Mouse (Mus musculus) left cerebral cortex, postnatal 36 days (tissue): Measurements from ENCODE around the gene Wasf1. TPM values are rescaled to one million over a fixed set of nuclear protein-coding genes. Genes with fewer than 3 reads are reported as not detected.

Experiments
- DNase-seq, 2 experiments: peaks; one replicate each; pipeline ENCODE4 v3.0.0; 2021 to 2022; ENCODE audit warnings: low spot score in 2 of 2, mixed read lengths in 1 of 2
- intact Hi-C: fragments of 180-260 bp; cut with DNase I; formaldehyde crosslinking; loops from one replicate; pipeline ENCODE4 v1.15.1; 2025
- total RNA-seq, 2 experiments: library from RNA; stranded (reverse); gene quantifications; 2 replicates each; pipeline ENCODE4 v1.2.3; 2021

Wasf1 gene
- total RNA-seq, 2 experiments from 2014 or later, result 263 to 267 TPM

DNA sequence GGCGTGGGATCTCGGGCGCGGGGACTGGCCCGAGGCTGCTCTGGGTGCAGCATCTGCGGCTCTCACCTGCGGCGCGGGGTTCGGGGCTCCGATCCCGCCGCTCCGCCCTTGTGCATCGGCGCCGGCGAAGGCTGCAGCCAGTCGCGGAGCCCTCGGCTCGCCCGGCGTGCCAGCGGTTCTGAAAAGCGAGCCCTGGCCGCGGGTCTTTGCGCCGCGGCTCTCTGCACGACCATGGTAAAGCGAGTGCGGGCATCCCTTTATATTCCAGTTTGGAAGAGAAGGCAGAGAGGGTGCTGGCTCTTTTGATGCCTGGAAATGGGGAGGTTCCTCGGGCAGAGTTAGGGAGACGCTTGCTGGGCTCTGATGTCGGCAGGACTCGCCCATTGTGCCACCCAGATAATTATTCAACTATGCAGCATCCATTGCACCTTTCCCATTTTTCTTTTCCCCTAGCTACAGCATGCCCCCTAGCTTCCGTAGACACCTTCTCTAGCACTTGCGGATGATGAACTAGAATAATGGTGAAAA is 1.1 kb downstream of the Wasf1 start:
- intact Hi-C loops, result loop anchor here (1.0 to 5.0 kb wide), 4 partner anchors 42 to 234 kb away; partner anchors contain the start of gene Mettl24
- peak; percentile 47 to 64 for DNase-seq

GRCm38 (mm10) chr10:40885432-40885831 is 2.2 kb downstream of the Wasf1 start:
- intact Hi-C loops, result loop anchor here (2.0 to 5.0 kb wide), 2 partner anchors 82 to 203 kb away; partner anchors contain the start of gene Mettl24
- no peak for DNase-seq

GRCm38 (mm10) chr10:40887316-40887715 is 4.0 kb downstream of the Wasf1 start:
- intact Hi-C loops, result loop anchor here (5.0 kb wide), 1 partner anchor 80 kb away; no protein-coding TSS in a partner anchor

DNA sequence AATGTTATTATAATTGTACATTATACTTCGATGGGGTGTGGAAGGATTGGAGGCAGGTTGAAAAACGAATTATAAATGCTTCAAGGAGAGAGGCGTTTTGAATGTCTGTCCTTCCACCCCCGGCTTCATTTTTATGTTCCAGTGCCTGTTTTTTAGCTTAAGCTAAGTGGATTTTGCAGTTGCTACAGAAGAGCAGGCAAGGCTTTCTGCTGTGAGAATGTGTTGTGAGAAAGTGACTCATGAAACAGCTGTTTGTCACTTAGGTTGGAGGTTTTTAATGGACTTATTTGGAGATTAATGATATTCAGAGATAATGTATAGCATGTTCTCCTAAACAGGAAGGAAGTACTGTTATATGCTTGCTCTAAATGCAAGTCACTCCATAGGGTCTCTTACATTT is 5.9 kb downstream of the Wasf1 start:
- DNase-seq, result no peak
- intact Hi-C loops, result loop anchor here (5.0 kb wide), 1 partner anchor 78 kb away; no protein-coding TSS in a partner anchor

More at GRCm38 (mm10) chr10:40887316-40887715, 4.0 kb downstream of the Wasf1 start:
- no peak for DNase-seq

GRCm38 (mm10) chr10:40895765-40896164 is 12.5 kb downstream of the Wasf1 start:
- DNase-seq, result no peak
- intact Hi-C loops, result no loop called here

GRCm38 (mm10) chr10:40896656-40897055 is 13.4 kb downstream of the Wasf1 start:
- intact Hi-C loops, result no loop called here

DNA sequence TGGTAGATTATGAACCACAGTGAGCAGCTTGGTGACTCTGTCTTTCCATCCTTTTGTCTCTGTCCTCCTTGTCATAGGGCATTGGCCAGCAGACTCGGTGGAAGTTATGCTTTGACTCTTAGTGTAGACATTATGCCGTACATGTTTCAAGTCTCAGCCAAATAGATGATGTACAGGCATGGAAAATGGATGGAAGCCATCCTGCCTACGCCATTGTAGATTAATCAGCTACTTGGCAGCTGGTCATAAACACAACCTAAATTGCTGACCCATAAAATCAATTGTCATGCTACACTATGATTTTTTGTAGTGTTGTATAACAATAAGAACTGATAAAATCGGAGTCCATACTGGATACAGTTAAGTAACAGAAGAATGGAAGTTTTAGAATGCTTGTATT is 18.5 kb downstream of the Wasf1 start:
- intact Hi-C loops, result no loop called here
- DNase-seq, result no peak

More at GRCm38 (mm10) chr10:40896656-40897055, 13.4 kb downstream of the Wasf1 start:
- no peak for DNase-seq

DNA sequence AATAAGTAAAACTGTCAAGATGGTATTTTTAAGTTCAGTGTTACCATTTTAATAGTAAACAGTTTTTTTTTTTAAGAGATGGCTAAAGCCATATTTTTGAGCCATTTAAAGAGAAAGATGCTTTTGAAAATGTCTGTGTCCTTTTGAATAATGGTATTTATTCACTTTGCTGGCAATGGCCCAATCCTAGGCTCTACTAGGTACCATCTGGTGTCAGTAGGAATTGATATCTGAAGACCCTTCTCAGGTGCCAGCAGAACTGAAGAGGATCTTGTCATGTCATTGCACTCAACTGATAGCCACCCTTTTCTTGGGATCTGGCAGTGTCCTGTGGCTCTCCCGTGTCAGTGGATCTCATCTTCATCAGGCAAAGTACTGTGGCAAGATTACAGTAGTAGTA is 22.9 kb downstream of the Wasf1 start:
- intact Hi-C loops, result no loop called here
- no peak for DNase-seq

GRCm38 (mm10) chr10:40906802-40907201 is 23.5 kb downstream of the Wasf1 start:
- DNase-seq, result no peak
- intact Hi-C loops, result no loop called here

- intact Hi-C loops, result no loop called here
- no peak for DNase-seq
These were observed 25.3 kb downstream of the Wasf1 start for GRCm38 (mm10) chr10:40908580-40908979.

- intact Hi-C loops, result no loop called here
- no peak for DNase-seq
These were observed 27.5 kb downstream of the Wasf1 start for GRCm38 (mm10) chr10:40910811-40911210.

GRCm38 (mm10) chr10:40915240-40915639 is 32.0 kb downstream of the Wasf1 start:
- intact Hi-C loops, result no loop called here

DNA sequence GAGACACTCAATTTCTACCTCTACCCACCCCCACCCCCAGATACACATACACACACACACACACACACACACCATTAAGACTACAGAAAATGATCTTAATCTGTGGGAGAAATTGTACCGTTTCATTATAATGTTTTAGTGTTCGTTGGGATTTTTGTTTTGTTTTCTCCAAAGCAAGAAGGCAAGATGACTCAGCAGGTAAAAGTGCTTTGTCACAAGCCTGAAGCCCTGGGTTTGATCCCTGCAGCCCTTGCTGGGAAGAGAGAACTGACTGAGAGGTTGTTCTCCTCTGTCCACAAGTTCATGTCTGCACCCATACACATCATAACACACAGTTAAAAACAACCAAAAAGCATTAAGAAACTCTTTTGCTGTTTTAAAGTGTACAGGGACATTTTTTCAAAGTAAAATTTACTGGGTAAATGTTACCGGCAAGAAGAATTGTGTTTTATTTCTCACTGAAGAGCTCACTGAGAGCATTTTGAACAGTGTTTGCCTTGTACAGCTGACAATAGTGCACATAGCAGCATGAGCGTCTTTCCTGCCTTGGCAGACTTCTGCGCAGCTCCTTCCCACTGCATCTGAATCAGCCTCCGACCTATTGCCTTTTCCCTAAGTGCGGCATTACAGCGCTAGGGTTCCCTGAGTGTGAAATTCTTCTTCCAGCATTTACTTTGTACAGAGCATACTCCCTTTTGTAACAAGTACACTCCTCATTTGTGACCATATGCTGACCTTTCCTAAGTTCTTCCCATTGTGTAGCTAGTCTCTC is 35.6 kb downstream of the Wasf1 start:
- intact Hi-C loops, result no loop called here
- no peak for DNase-seq

More at GRCm38 (mm10) chr10:40915240-40915639, 32.0 kb downstream of the Wasf1 start:
- DNase-seq, result no peak

GRCm38 (mm10) chr10:40919464-40919863 is 36.2 kb downstream of the Wasf1 start:
- DNase-seq, result no peak
- intact Hi-C loops, result no loop called here

DNA sequence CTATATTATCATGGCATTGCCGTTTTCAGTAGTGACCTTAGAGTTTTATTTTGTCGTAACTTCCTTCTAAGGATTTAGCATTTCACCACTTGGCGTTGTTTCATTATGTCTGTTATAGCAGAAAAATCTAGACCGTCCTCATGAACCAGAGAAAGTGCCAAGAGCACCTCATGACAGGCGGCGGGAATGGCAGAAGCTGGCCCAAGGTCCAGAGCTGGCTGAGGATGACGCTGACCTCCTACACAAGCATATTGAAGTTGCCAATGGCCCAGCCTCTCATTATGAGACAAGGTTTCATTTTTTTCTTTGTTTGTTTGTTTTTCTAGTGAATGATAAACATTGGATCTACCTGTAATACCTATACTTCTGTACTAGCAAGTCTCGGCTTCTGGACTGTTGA is 49.7 kb downstream of the Wasf1 start:
- intact Hi-C loops, result no loop called here
- DNase-seq, result no peak

DNA sequence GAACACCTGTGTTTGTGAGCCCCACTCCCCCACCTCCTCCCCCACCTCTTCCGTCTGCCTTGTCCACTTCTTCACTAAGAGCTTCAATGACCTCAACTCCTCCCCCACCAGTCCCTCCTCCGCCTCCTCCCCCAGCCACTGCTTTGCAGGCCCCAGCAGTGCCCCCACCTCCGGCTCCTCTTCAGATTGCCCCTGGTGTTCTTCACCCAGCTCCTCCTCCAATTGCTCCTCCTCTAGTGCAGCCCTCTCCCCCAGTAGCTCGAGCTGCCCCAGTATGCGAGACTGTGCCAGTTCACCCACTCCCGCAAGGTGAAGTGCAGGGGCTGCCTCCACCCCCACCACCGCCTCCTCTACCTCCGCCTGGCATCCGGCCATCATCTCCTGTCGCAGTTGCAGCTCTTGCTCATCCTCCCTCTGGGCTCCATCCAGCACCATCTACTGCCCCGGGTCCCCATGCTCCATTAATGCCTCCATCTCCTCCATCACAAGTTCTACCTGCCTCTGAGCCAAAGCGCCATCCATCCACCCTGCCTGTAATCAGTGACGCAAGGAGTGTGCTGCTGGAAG is 53.0 kb downstream of the Wasf1 start:
- intact Hi-C loops, result no loop called here

GRCm38 (mm10) chr10:40937569-40937968 is 54.3 kb downstream of the Wasf1 start:
- intact Hi-C loops, result no loop called here
- DNase-seq, result no peak

More for the DNA sequence above, 53.0 kb downstream of the Wasf1 start:
- peak in 1 of 2 experiments; percentile 57 for DNase-seq

GRCm38 (mm10) chr10:40942688-40943087 is 59.4 kb downstream of the Wasf1 start:
- no peak for DNase-seq
- intact Hi-C loops, result no loop called here

- intact Hi-C loops, result no loop called here
- no peak for DNase-seq
These were observed 66.9 kb downstream of the Wasf1 start for GRCm38 (mm10) chr10:40950176-40950575.

- intact Hi-C loops, result no loop called here
- no peak for DNase-seq
These were observed 72.9 kb downstream of the Wasf1 start for GRCm38 (mm10) chr10:40956206-40956605.

GRCm38 (mm10) chr10:40961365-40961764 is 78.1 kb downstream of the Wasf1 start:
- intact Hi-C loops, result no loop called here

More at GRCm38 (mm10) chr10:40961365-40961764, 78.1 kb downstream of the Wasf1 start:
- no peak for DNase-seq
